Mouse (Mus musculus) layer of hippocampus, postnatal 14 days (tissue): Measurements from ENCODE around the gene Slc26a9. TPM values are rescaled to one million over a fixed set of nuclear protein-coding genes. Genes with fewer than 3 reads are reported as not detected.
A peak's percentile ranks its signal among the peaks of the same experiment; 100 is the strongest.

Experiments used
- DNase-seq, 2 experiments: peaks; one replicate each; pipeline ENCODE4 v3.0.0; 2021 to 2022; ENCODE audit warnings: low spot score in 2 of 2, mixed read lengths in 1 of 2
- long read RNA-seq, 2 experiments: library from polyadenylated mRNA; stranded (forward); transcript quantifications; one replicate each; pipeline ENCODE4 v2.0.0; 2021
- total RNA-seq, 2 experiments: library from RNA; stranded (reverse); gene quantifications; 2 replicates each; pipeline ENCODE4 v1.2.3; 2021

Slc26a9 gene
- total RNA-seq: under 1 TPM; 0.26 to 0.30 TPM
- long read RNA-seq, experiment 1: 0 reads
- long read RNA-seq, experiment 2, partial matches to known transcripts: 1 of 1 reads
- long read RNA-seq, experiment 2, other reads (novel, unspliced or antisense): 0 of 1 reads

DNA sequence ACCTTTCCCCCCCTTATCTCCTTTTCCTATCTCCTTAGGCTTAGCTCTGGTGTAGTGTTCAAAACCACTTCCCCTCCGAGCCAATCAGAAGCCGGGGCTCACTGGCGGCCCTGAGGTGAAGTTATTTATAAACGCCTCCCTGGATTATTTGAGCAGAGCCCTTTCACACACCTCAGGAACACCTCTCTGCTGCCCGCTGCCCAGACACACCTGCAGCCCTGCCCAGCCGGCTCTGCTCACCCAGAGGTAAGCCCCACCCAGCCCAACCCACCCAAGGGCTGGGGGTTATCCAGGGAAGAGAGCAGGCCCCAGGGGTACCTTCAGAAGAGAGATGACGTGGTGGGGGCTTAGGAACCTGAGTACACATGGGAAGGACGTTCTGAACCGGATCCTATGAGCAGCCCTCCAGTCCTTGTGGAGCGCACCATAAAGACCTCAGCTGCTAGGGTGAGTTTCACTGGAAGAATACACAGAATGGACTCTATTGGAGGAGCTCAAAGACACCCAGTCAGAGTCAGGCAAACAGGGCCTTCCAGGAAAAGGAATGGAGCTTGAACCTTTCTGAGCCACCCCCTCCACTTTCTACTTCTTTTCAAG, at the start of gene Slc26a9:
Slc26a9 (plus strand) TSS at position 155 of the 597 bp plus-strand sequence.
- DNase-seq: no peak

- no peak for DNase-seq
Observed at GRCm38 (mm10) chr1:131695308-131695707, 48.5 kb upstream of the Slc26a9 start.

GRCm38 (mm10) chr1:131696325-131696724, 47.5 kb upstream of the Slc26a9 start:
- no peak for DNase-seq

DNA sequence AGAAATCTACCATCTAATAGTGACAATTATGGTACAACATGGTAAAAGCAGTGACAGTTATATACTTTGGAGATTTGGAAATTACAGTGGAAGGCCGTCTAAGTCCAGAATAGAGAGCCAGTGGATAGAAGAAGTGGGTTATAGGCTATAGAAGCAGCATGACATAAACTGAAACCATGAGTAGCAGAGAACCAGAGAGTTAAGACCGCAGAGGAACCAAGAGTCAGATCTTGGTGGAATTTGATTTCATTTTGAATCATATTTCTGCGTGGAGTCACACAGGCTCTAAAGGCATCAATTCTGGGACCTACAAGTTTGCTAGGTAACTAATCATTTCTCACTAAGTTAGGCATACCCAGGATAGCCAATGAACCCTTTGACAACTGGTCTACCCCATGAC, 45.1 kb upstream of the Slc26a9 start:
- no peak for DNase-seq

DNA sequence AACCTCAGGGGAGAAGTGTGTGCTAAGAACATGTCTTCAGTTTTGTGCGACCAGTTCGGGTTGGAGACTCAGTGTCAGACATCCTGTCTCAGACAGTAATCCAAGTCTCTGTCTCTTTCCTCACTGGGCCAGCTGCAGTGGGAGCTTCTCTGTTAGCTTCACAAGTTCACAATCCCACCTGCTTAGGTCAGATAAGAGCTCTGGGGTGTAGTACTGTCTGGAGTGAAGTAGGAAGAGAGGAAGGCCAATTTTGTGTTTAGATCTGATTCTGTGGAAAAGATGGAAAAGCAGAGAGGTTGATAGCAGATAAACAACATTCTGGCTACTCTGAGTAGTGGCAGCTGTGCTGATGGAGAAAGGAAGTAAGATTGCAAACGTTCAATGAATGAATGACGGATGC, 44.2 kb upstream of the Slc26a9 start:
- no peak for DNase-seq

DNA sequence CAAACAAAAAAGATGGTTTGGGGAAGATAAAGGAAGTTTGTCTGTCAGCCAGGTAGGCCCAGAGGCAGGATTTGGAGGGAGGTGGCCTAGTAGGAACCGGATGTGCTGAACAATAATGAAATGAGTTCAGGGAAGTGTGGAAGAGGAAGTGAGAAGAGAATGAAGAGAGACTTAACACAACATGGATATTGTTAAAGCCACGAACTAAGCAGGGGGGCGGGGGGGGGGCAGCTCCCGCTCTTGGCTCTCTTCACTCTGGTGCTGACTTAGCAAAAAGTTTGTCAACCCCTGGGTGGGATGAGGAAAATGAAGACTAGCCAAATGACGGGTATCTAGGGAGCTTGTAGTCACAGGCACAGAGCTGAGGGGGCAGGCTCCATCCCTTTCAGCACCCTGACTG, 43.4 kb upstream of the Slc26a9 start:
- no peak for DNase-seq

DNA sequence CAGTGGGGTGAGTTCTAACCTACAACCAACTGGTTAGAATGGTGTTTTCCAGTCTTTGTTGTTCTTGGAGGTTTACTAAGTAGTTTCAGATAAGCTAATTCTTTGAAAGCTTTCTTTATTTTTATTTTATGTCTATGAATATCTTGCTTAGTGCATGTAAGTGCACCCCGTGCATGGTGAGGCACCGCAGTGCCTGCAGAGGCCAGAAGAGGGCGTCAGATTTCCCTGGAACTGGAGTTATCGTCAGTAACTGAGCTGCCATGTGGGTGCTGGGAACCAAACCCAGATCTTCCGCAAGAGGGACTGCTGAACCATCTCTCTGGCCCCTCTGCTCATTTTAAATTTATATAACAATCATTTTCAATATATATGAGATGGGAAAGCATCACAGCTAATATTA, 42.4 kb upstream of the Slc26a9 start:
- DNase-seq: no peak

- no peak for DNase-seq
Observed at GRCm38 (mm10) chr1:131702094-131702766, 41.6 kb upstream of the Slc26a9 start.

DNA sequence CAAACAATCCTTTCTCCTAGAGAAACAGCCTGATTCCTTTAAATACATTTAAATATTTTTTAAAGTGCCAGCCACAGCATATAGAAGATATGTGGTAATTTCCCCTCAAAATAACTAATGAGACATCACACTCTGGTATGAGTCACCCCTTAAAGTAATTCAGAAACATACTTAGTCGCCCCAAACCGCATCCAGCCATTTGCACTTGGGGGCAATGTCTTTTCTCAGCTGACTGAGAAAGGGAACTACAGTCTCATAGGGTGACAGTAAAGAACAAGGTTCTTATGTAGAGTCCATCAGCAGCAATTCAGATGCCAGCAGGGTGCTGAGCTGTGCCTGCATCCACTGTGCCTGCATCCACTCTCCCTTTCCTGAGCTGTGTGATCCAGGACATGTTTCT, 40.3 kb upstream of the Slc26a9 start:
- DNase-seq: no peak

- no peak for DNase-seq
Observed at GRCm38 (mm10) chr1:131708338-131708737, 35.5 kb upstream of the Slc26a9 start.

GRCm38 (mm10) chr1:131711518-131711917, 32.3 kb upstream of the Slc26a9 start:
- no peak for DNase-seq

DNA sequence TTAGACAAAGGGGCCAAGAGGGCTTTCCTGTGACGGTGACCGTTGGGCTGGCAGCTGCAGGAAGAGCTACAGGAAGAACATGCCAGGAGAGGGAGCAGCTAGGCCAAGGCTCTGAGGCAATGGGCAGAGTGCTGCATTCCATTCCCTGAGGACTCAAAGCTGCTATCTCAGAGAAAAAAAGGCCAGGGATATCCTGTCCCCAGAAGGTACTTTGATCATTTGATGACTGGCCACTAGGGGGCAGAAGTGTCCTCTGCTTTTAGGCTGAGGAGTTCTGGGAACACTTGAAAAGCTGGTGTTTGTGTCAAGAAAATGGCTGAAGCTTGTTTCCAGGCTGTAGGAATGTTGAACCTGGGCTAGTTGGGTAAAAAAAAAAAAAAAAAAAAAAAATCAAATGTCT, 31.4 kb upstream of the Slc26a9 start:
- peak; percentile 80 to 88 for DNase-seq

DNA sequence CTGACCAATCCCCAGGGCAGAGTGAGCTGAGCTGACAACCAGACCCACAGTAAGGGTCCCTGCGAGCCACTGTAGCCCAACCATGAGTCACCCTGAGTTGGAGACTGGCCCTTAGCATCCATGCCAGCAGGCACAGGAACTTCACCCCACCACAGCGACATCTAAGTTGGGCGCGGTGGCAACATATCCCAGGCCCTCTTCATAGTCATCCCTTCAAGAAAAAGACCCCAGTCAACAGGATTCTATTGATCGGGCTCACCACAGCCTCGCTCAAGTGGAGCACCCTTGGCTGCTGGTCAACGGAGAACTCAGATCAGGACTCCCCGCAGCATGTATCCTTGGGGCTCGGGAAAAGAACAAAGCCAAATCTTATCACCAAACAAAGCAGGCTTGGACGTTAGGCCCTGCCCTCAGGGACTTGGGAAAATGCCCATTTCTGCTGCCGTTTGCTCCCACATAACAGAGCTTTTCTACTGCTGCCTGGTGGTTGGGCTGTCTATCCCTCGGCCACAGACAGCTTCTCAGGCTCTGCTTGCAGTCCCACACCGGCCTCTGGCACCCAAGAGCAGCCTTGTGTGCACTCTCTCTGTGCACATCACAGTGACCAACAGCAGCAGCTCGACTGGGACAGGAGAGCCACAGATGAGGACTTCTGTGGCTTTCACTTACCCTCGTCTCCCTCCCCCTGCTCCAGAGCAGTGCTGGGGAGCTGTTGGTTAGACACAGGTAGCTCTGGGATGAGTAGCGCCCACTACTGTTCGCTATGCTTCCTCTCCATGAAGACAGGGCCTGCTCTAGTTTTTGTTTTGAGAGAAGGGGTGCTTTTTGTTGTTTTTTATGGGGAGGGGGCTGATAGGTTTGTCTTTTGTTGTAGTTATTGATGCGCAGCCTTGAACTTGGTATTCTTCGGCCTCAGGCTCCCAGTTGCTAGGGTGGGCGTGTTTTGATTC, 29.2 kb upstream of the Slc26a9 start:
- peak in 1 of 2 experiments; percentile 24 for DNase-seq

DNA sequence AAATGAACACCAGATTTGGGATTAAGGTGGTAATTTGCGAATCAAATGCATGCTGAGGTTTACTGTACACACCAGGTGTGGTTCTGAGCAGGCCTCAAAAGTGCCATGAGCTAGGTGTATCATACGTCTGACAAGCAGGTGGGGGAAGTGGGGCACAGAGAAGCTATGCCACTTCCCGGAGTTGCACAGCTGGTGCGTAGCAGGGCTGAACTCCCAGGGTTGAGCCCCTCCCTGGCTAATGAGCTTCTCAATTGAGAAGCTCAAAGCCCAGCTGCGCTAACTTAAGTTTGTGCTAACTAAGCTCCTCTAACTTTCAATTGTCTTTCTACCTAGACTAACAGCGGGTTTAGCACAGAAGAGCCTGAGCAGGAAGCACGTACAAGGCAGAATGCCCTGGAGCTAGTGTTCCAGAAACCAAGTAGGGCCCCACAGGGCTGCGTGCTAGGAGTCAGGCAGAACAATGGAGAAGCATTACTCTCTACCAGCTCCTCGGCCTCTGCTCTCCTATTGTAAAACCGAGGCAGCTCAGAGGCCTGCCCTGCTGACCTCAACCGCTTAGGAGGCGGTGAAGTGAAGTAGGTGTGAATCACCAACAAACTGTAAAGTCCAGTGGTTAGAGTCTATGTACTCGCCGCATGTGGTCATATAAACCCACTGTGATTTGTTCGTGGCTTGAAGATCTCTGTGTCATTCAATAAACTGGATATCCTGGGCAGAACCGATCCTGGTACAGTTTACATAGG, 24.7 kb upstream of the Slc26a9 start:
- no peak for DNase-seq

DNA sequence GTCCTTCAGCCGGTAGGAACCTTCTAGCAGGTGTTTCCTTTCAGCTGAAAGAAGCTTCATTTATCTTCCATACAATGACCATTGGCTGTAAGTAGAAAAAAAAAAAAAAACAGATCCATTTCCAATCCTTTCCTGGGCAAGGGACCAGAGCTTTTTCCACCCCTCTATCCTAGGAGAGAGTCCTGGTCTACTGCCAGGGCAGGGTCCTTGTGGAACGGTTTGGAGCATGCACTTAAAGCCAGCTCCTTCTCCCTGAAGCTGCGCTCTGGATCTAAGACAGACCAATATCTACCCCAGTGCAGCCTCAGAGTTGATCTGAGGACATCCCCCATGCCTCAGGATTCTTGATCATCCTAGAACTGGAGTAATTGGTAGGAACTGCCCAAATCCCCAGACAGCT, 21.8 kb upstream of the Slc26a9 start:
- no peak for DNase-seq

DNA sequence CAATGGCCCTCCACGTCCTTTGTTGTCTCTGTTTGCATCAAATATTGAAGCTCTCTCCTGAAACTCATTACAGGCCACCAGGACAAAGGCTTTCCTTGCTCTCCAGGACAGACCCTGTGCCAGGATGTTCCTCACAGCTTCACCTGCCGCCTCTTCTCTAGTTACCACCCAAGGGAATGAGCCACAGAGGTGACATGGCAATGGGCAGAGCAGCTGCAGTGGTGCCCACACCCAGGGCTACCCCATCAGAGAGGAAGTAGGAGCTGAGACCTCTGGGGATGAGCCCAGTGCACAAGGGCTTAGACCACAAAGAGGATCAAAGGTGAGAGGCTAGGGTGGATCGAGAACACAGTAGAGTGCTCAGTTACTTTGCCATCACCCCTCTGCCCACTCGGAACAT, 20.3 kb upstream of the Slc26a9 start:
- no peak for DNase-seq

- DNase-seq: no peak
Observed at GRCm38 (mm10) chr1:131726586-131726985, 17.2 kb upstream of the Slc26a9 start.

- DNase-seq: no peak
Observed at GRCm38 (mm10) chr1:131730639-131731437, 13.0 kb upstream of the Slc26a9 start.

GRCm38 (mm10) chr1:131733474-131734180, 10.2 kb upstream of the Slc26a9 start:
- DNase-seq: no peak
